Mouse (Mus musculus) adrenal gland, adult 8-10 months (tissue): ENCODE results near the gene Dennd2d. TPM values are rescaled to one million over a fixed set of nuclear protein-coding genes. Genes with fewer than 3 reads are reported as not detected.

ENCODE experiments used
- DNase-seq: peaks from one replicate; pipeline ENCODE4 v3.0.0; 2022
- total RNA-seq, 4 experiments: library from RNA; stranded (reverse); gene quantifications; 2 replicates each; pipeline ENCODE4 v1.2.4; 2022

Gene Dennd2d
- total RNA-seq, 4 experiments from 2014 or later = 2.4 to 8.7 (median 4.8) TPM

GRCm38 (mm10) chr3:106496996-106497395, 14.8 kb downstream of the Dennd2d start:
- no peak for DNase-seq

- no peak for DNase-seq
Observed at GRCm38 (mm10) chr3:106500510-106500909, 18.3 kb downstream of the Dennd2d start.

GRCm38 (mm10) chr3:106502892-106503291, 20.7 kb downstream of the Dennd2d start:
- DNase-seq = no peak

GRCm38 (mm10) chr3:106510669-106511068, 28.5 kb downstream of the Dennd2d start:
- no peak for DNase-seq

GRCm38 (mm10) chr3:106515016-106515415, 32.8 kb downstream of the Dennd2d start:
- no peak for DNase-seq

- DNase-seq = no peak
Observed at GRCm38 (mm10) chr3:106522730-106523129, 40.5 kb downstream of the Dennd2d start.

- DNase-seq = no peak
Observed at GRCm38 (mm10) chr3:106526411-106526810, 44.2 kb downstream of the Dennd2d start.

GRCm38 (mm10) chr3:106528032-106528431, 45.8 kb downstream of the Dennd2d start:
- DNase-seq = no peak

- DNase-seq = no peak
Observed at GRCm38 (mm10) chr3:106533277-106533676, 51.1 kb downstream of the Dennd2d start.

GRCm38 (mm10) chr3:106544721-106545316, 62.6 kb downstream of the Dennd2d start:
- DNase-seq = no peak

GRCm38 (mm10) chr3:106547171-106547923, 65.1 kb downstream of the Dennd2d start, which contains the start of the genes Dram2 and Cept1:
Gene Dram2 (plus strand): TSS chr3:106547798.
Gene Cept1 (minus strand): TSS chr3:106547802.
- DNase-seq = peak; percentile 90

GRCm38 (mm10) chr3:106547924-106548539, 65.8 kb downstream of the Dennd2d start:
- DNase-seq = no peak

GRCm38 (mm10) chr3:106548971-106549370, 66.8 kb downstream of the Dennd2d start:
- DNase-seq = no peak

Other genes with a start within 250 kb of the Dennd2d start
- not detected for gene Chil6, start 76.2 kb upstream of the Dennd2d start, total RNA-seq
- 10 to 100 TPM; 51.8 to 92.8 (median 72.2) TPM for gene Dram2, start 65.4 kb downstream of the Dennd2d start, total RNA-seq
- 10 to 100 TPM; 33.0 to 44.5 (median 37.8) TPM for gene Cept1, start 65.4 kb downstream of the Dennd2d start, total RNA-seq
- gene Lrif1, start 202.6 kb downstream of the Dennd2d start, total RNA-seq = 10 to 100 TPM; 16.7 to 25.1 (median 19.3) TPM